Mouse (Mus musculus) lung, embryonic 14.5 days (tissue): ENCODE results near the gene Frmd6. TPM values are rescaled to one million over a fixed set of nuclear protein-coding genes. Genes with fewer than 3 reads are reported as not detected.

Experiments
- ATAC-seq: fragments of 200-750 bp; cut with Nextera tagmentation; 2 replicates; pipeline ENCODE4 v1.8.0; 2017; ENCODE audit warnings: mild to moderate bottlenecking, moderate TSS enrichment, moderate library complexity; ENCODE audit not compliant: insufficient read depth
- DNase-seq: peaks from one replicate; pipeline ENCODE4 v3.0.0-alpha.2; 2015
- H3K27ac ChIP-seq: fragments of 300-500 bp; sonication (generic); 2 replicates; pipeline ENCODE4 v1.5.1; 2014; ENCODE audit warnings: low read depth, mild to moderate bottlenecking, moderate library complexity
- H3K27me3 ChIP-seq: fragments of 300-500 bp; sonication (generic); 2 replicates; pipeline ENCODE4 v1.6.1; 2014; ENCODE audit warnings: low read length, control low read depth; ENCODE audit not compliant: insufficient read depth
- H3K36me3 ChIP-seq: fragments of 300-500 bp; sonication (generic); 2 replicates; pipeline ENCODE4 v1.6.1; 2014; ENCODE audit warnings: control low read depth; ENCODE audit not compliant: insufficient read depth
- H3K4me1 ChIP-seq: fragments of 300-500 bp; sonication (generic); 2 replicates; pipeline ENCODE4 v1.6.1; 2014; ENCODE audit warnings: antibody characterized with exemption, control low read depth; ENCODE audit not compliant: insufficient read depth
- H3K4me2 ChIP-seq: fragments of 300-500 bp; sonication (generic); 2 replicates; pipeline ENCODE4 v1.6.1; 2014; ENCODE audit warnings: mild to moderate bottlenecking
- H3K4me3 ChIP-seq: fragments of 300-500 bp; sonication (generic); 2 replicates; pipeline ENCODE4 v1.5.1; 2014; ENCODE audit warnings: low read depth, low read length
- H3K9ac ChIP-seq: fragments of 300-500 bp; sonication (generic); 2 replicates; pipeline ENCODE4 v1.6.1; 2014
- H3K9me3 ChIP-seq: fragments of 300-500 bp; sonication (generic); 2 replicates; pipeline ENCODE4 v1.6.1; 2016; ENCODE audit warnings: low read depth, low read length, control low read depth
- CTCF ChIP-seq: IDR thresholded peaks from 2 replicates; pipeline ENCODE4 v1.5.1; 2016; ENCODE audit warnings: antibody characterized with exemption, low read depth
- WGBS: fragments of 180-500 bp; shearing (Covaris S2); extraction: QIAGEN DNeasy Blood & Tissue Kit; methylation state at CpG from one replicate; pipeline ENCODE4 v1.1.7; 2014; 5-methylcytosine and 5-hydroxymethylcytosine counted together
- polyA plus RNA-seq: library from polyadenylated mRNA; unstranded; fragments of >200 nt; fragmentation: Nextera tagmentation; extraction: Ambion mirVana; gene quantifications from 2 replicates; pipeline ENCODE4 v1.2.1, GENCODE M21; 2014

Gene Frmd6
- polyA plus RNA-seq, 1 experiment from 2014 or later = 42.8 TPM

GRCm38 (mm10) chr12:70825651-70826317 is 470 bp downstream of the Frmd6 start:
- H3K27me3 ChIP-seq = no peaks in the 10 kb centered on the region
- H3K4me3 ChIP-seq = peak overlapping the region; percentile 83
- DNase-seq (peak; percentile 72), ATAC-seq (peak; percentile 56; the same call in 1 of the 2 replicates)
- no peaks in the 10 kb centered on the region for H3K9me3 ChIP-seq
- no peaks in the 10 kb centered on the region for H3K36me3 ChIP-seq
- WGBS = 0% methylated on average over 55 of the region's 55 CpGs
- peak overlapping the region; percentile 94 for H3K9ac ChIP-seq
- 0 out of 2 replicates have a peak, but pooled peaks cover 6% of the 10 kb centered on the region for H3K4me1 ChIP-seq
- peak overlapping the region; percentile 100 for H3K27ac ChIP-seq
- peak; percentile 36; the same call in 1 of the 2 replicates for TF ChIP-seq CTCF
- H3K4me2 ChIP-seq = peak overlapping the region; percentile 88

- peak overlapping the region; percentile 94 for H3K9ac ChIP-seq
- H3K4me1 ChIP-seq = peaks cover 9% of the 10 kb centered on the region; the same call in 1 of the 2 replicates
- peak; percentile 72 for DNase-seq
- H3K36me3 ChIP-seq = no peaks in the 10 kb centered on the region
- peak overlapping the region; percentile 88 for H3K4me2 ChIP-seq
- no peaks in the 10 kb centered on the region for H3K9me3 ChIP-seq
- ATAC-seq = no peak
- WGBS = 2% methylated on average over 19 of the region's 19 CpGs
- H3K27me3 ChIP-seq = no peaks in the 10 kb centered on the region
- H3K27ac ChIP-seq = peak overlapping the region; percentile 100
- TF ChIP-seq CTCF = no peak; the same call in 1 of the 2 replicates
- H3K4me3 ChIP-seq = peak overlapping the region; percentile 83
Observed at GRCm38 (mm10) chr12:70826318-70827072, 1.2 kb downstream of the Frmd6 start.

- Histone ChIP-seq H3K4me1 (peaks cover 9% of the 10 kb centered on the region; the same call in 1 of the 2 replicates), H3K9ac (peak overlapping the region; percentile 94), H3K27ac (no peak overlapping the region), H3K36me3 (no peaks in the 10 kb centered on the region), H3K4me3 (peak overlapping the region; percentile 83), H3K9me3 (no peaks in the 10 kb centered on the region), H3K27me3 (no peaks in the 10 kb centered on the region), H3K4me2 (peak overlapping the region; percentile 88)
- TF ChIP-seq CTCF = no peak
- DNase-seq = peak; percentile 52
- WGBS = 6% methylated on average over 9 of the region's 9 CpGs
- no peak for ATAC-seq
Observed at GRCm38 (mm10) chr12:70827187-70827900, 2.0 kb downstream of the Frmd6 start.

GRCm38 (mm10) chr12:70827901-70828271 is 2.6 kb downstream of the Frmd6 start:
- no peaks in the 10 kb centered on the region for H3K27me3 ChIP-seq
- ATAC-seq (no peak), DNase-seq (no peak)
- H3K4me2 ChIP-seq = peak overlapping the region; percentile 88
- H3K27ac ChIP-seq = no peak overlapping the region
- H3K4me3 ChIP-seq = peak overlapping the region; percentile 83; the same call in 1 of the 2 replicates
- no peaks in the 10 kb centered on the region for H3K36me3 ChIP-seq
- TF ChIP-seq CTCF = no peak
- WGBS = 57% methylated on average over 4 of the region's 4 CpGs
- H3K9ac ChIP-seq = 0 out of 2 replicates have a peak overlapping the region, but pooled peaks have one; percentile 28
- H3K9me3 ChIP-seq = no peaks in the 10 kb centered on the region
- H3K4me1 ChIP-seq = peaks cover 9% of the 10 kb centered on the region; the same call in 1 of the 2 replicates

GRCm38 (mm10) chr12:70830982-70831566 is 5.8 kb downstream of the Frmd6 start:
- WGBS = 57% methylated on average over 9 of the region's 9 CpGs

GRCm38 (mm10) chr12:70832216-70832998 is 7.1 kb downstream of the Frmd6 start:
- ATAC-seq = no peak
- Histone ChIP-seq H3K4me3 (no peak overlapping the region), H3K27ac (no peak overlapping the region), H3K9me3 (no peaks in the 10 kb centered on the region), H3K36me3 (no peaks in the 10 kb centered on the region), H3K4me1 (peaks cover 10% of the 10 kb centered on the region), H3K27me3 (no peaks in the 10 kb centered on the region), H3K9ac (no peak overlapping the region), H3K4me2 (no peak overlapping the region)
- no peak for DNase-seq
- no peak for TF ChIP-seq CTCF
- WGBS = 55% methylated on average over 4 of the region's 4 CpGs

More at GRCm38 (mm10) chr12:70830982-70831566, 5.8 kb downstream of the Frmd6 start:
- no peaks in the 10 kb centered on the region for H3K27me3 ChIP-seq
- TF ChIP-seq CTCF = no peak
- no peak overlapping the region for H3K9ac ChIP-seq
- no peak for ATAC-seq
- H3K4me1 ChIP-seq = peaks cover 9% of the 10 kb centered on the region
- H3K4me2 ChIP-seq = no peak overlapping the region
- no peak overlapping the region for H3K27ac ChIP-seq
- H3K4me3 ChIP-seq = no peak overlapping the region
- no peaks in the 10 kb centered on the region for H3K36me3 ChIP-seq
- DNase-seq = no peak
- no peaks in the 10 kb centered on the region for H3K9me3 ChIP-seq
